Mouse (Mus musculus) heart, postnatal 0 days (tissue): Measurements from ENCODE around the gene Zfp281. TPM values are rescaled to one million over a fixed set of nuclear protein-coding genes. Genes with fewer than 3 reads are reported as not detected.

ENCODE experiments used
- ATAC-seq: fragments of 200-750 bp; cut with Nextera tagmentation; 2 replicates; pipeline ENCODE4 v1.8.0; 2017; ENCODE audit warnings: low read depth, moderate number of reproducible peaks, moderate library complexity; ENCODE audit not compliant: insufficient read depth
- DNase-seq: peaks from one replicate; pipeline ENCODE4 v3.0.0-alpha.2; 2016; ENCODE audit warnings: low spot score
- H3K27ac ChIP-seq: fragments of 300-500 bp; sonication (generic); 2 replicates; pipeline ENCODE4 v1.5.1; 2014; ENCODE audit warnings: low read depth, mild to moderate bottlenecking
- H3K27me3 ChIP-seq: fragments of 300-500 bp; sonication (generic); 2 replicates; pipeline ENCODE4 v1.6.1; 2014; ENCODE audit warnings: low read length, mixed read lengths; ENCODE audit not compliant: control insufficient read depth, insufficient read depth
- H3K36me3 ChIP-seq: fragments of 300-500 bp; sonication (generic); replicated peaks from 2 replicates; pipeline ENCODE4 v1.6.1; 2014; ENCODE audit warnings: low read length, mixed read lengths; ENCODE audit not compliant: control insufficient read depth, insufficient read depth
- H3K4me1 ChIP-seq: fragments of 300-500 bp; sonication (generic); 2 replicates; pipeline ENCODE4 v1.6.1; 2014; ENCODE audit warnings: antibody characterized with exemption; ENCODE audit not compliant: control insufficient read depth, insufficient read depth
- H3K4me2 ChIP-seq: fragments of 300-500 bp; sonication (generic); 2 replicates; pipeline ENCODE4 v1.6.1; 2014; ENCODE audit warnings: low read depth, mild to moderate bottlenecking, low read length, moderate library complexity
- H3K4me3 ChIP-seq: fragments of 300-500 bp; sonication (generic); 2 replicates; pipeline ENCODE4 v1.5.1; 2014; ENCODE audit warnings: low read depth, low read length
- H3K9ac ChIP-seq: fragments of 300-500 bp; sonication (generic); replicated peaks from 2 replicates; pipeline ENCODE4 v1.6.1; 2014; ENCODE audit warnings: low read depth, low read length, mixed read lengths
- H3K9me3 ChIP-seq: fragments of 300-500 bp; sonication (generic); replicated peaks from 2 replicates; pipeline ENCODE4 v1.6.1; 2016; ENCODE audit warnings: low read length; ENCODE audit not compliant: control insufficient read depth
- CTCF ChIP-seq: IDR thresholded peaks from 2 replicates; pipeline ENCODE4 v1.5.1; 2016; ENCODE audit warnings: antibody characterized with exemption, control low read depth, low read depth
- EP300 ChIP-seq: IDR thresholded peaks from 2 replicates; pipeline ENCODE4 v1.6.1; 2016; ENCODE audit warnings: antibody characterized with exemption, low read depth
- WGBS: fragments of 180-500 bp; shearing (Covaris S2); extraction: QIAGEN DNeasy Blood & Tissue Kit; methylation state at CpG from one replicate; pipeline ENCODE4 v1.1.7; 2014; 5-methylcytosine and 5-hydroxymethylcytosine counted together
- polyA plus RNA-seq: library from polyadenylated mRNA; unstranded; fragments of >200 nt; fragmentation: Nextera tagmentation; extraction: Ambion mirVana; gene quantifications from 2 replicates; pipeline ENCODE4 v1.2.1, GENCODE M21; 2015
- total RNA-seq: library from RNA; depleted of rRNA; stranded (reverse); fragments of >200 nt; gene quantifications from 2 replicates; pipeline ENCODE4 v1.2.3, GENCODE M21; 2014; ENCODE audit warnings: low replicate concordance

The Zfp281 gene
- total and polyA plus RNA-seq, 2 experiments from 2014 or later, result 8.3 to 16.2 TPM

DNA sequence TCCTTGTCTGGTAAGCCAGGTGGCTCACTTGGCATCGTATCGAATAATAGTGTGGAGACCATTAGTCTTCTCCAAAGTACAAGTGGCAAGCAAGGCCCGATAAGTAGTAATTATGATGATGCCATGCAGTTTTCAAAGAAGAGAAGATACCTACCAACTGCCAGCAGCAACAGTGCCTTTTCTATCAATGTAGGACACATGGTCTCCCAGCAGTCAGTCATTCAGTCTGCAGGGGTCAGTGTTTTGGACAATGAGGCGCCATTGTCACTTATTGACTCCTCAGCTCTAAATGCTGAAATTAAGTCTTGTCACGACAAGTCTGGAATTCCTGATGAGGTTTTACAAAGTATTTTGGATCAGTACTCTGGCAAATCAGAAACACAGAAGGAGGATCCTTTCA, 2.1 kb downstream of the Zfp281 start:
- no peaks in the 10 kb centered on the region for H3K9me3 ChIP-seq
- H3K4me2 ChIP-seq, result no peak overlapping the region; the same call in 1 of the 2 replicates
- no peak overlapping the region for H3K9ac ChIP-seq
- no peak overlapping the region for H3K4me3 ChIP-seq
- ATAC-seq (no peak), DNase-seq (no peak)
- WGBS, result 87% methylated on average over 5 of the region's 5 CpGs
- no peaks in the 10 kb centered on the region for H3K27me3 ChIP-seq
- peaks cover 33% of the 10 kb centered on the region for H3K4me1 ChIP-seq
- H3K36me3 ChIP-seq, result peaks cover 13% of the 10 kb centered on the region
- TF ChIP-seq EP300 (no peak), CTCF (no peak)
- H3K27ac ChIP-seq, result no peak overlapping the region

DNA sequence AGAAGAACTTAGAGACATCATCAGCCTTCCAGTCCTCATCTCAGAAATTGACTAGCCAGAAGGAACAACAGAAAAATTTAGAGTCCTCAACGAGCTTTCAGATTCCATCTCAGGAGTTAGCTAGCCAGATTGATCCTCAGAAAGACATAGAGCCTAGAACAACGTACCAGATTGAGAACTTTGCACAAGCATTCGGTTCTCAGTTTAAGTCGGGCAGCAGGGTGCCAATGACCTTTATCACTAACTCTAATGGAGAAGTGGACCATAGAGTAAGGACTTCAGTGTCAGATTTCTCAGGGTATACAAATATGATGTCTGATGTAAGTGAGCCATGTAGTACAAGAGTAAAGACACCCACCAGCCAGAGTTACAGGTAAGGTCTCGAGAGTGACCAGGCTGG, 2.9 kb downstream of the Zfp281 start:
- Histone ChIP-seq H3K27me3 (no peaks in the 10 kb centered on the region), H3K36me3 (peaks cover 13% of the 10 kb centered on the region), H3K9me3 (no peaks in the 10 kb centered on the region), H3K9ac (no peak overlapping the region), H3K4me3 (no peak overlapping the region), H3K27ac (no peak overlapping the region), H3K4me1 (peaks cover 33% of the 10 kb centered on the region), H3K4me2 (peak overlapping the region; percentile 13; the same call in 1 of the 2 replicates)
- no peak for ATAC-seq
- DNase-seq, result no peak
- TF ChIP-seq CTCF (no peak), EP300 (no peak)
- WGBS, result 79% methylated on average over 5 of the region's 5 CpGs

- Histone ChIP-seq H3K36me3 (no peaks in the 10 kb centered on the region), H3K4me1 (peaks cover 12% of the 10 kb centered on the region), H3K9ac (no peak overlapping the region), H3K27me3 (no peaks in the 10 kb centered on the region), H3K27ac (no peak overlapping the region), H3K4me2 (no peak overlapping the region), H3K9me3 (no peaks in the 10 kb centered on the region), H3K4me3 (no peak overlapping the region)
- WGBS, result 91% methylated on average over 3 of the region's 3 CpGs
- no peak for TF ChIP-seq EP300
- TF ChIP-seq CTCF, result no peak
- no peak for DNase-seq
- ATAC-seq, result no peak
Observed at GRCm38 (mm10) chr1:136632891-136633290, 8.2 kb downstream of the Zfp281 start.

GRCm38 (mm10) chr1:136635644-136636043, 10.9 kb downstream of the Zfp281 start:
- H3K4me1 ChIP-seq, result no peaks in the 10 kb centered on the region
- no peak overlapping the region for H3K4me3 ChIP-seq

GRCm38 (mm10) chr1:136636946-136637345, 12.2 kb downstream of the Zfp281 start:
- ATAC-seq, result no peak
- 90% methylated on average over 6 of the region's 6 CpGs for WGBS
- no peak for TF ChIP-seq CTCF
- no peak for TF ChIP-seq EP300
- no peak overlapping the region for H3K27ac ChIP-seq
- no peaks in the 10 kb centered on the region for H3K36me3 ChIP-seq
- no peaks in the 10 kb centered on the region for H3K9me3 ChIP-seq
- H3K9ac ChIP-seq, result no peak overlapping the region
- H3K27me3 ChIP-seq, result no peaks in the 10 kb centered on the region
- H3K4me1 ChIP-seq, result no peaks in the 10 kb centered on the region
- no peak overlapping the region for H3K4me3 ChIP-seq
- no peak for DNase-seq
- H3K4me2 ChIP-seq, result no peak overlapping the region

More at GRCm38 (mm10) chr1:136635644-136636043, 10.9 kb downstream of the Zfp281 start:
- ATAC-seq, result no peak
- Histone ChIP-seq H3K27ac (no peak overlapping the region), H3K27me3 (no peaks in the 10 kb centered on the region), H3K4me2 (no peak overlapping the region), H3K36me3 (no peaks in the 10 kb centered on the region), H3K9ac (no peak overlapping the region), H3K9me3 (no peaks in the 10 kb centered on the region)
- 36% methylated on average over 6 of the region's 6 CpGs for WGBS
- TF ChIP-seq CTCF, result no peak
- TF ChIP-seq EP300, result no peak
- DNase-seq, result no peak

GRCm38 (mm10) chr1:136637696-136638095, 13.0 kb downstream of the Zfp281 start:
- TF ChIP-seq CTCF (no peak), EP300 (no peak)
- Histone ChIP-seq H3K4me1 (no peaks in the 10 kb centered on the region), H3K27me3 (no peaks in the 10 kb centered on the region), H3K4me3 (no peak overlapping the region), H3K9ac (no peak overlapping the region), H3K9me3 (no peaks in the 10 kb centered on the region), H3K27ac (no peak overlapping the region), H3K36me3 (no peaks in the 10 kb centered on the region), H3K4me2 (no peak overlapping the region)
- ATAC-seq (no peak), DNase-seq (no peak)
- 61% methylated on average over 4 of the region's 4 CpGs for WGBS
